Mouse (Mus musculus) lung, embryonic 16.5 days (tissue): ENCODE results near the gene Atp1a4. TPM values are rescaled to one million over a fixed set of nuclear protein-coding genes. Genes with fewer than 3 reads are reported as not detected.

Experiments used
- ATAC-seq: fragments of 200-750 bp; cut with Nextera tagmentation; 2 replicates; pipeline ENCODE4 v1.8.0; 2017; ENCODE audit warnings: low read depth, mild to moderate bottlenecking, moderate library complexity
- H3K27ac ChIP-seq: fragments of 300-500 bp; sonication (generic); 2 replicates; pipeline ENCODE4 v1.5.1; 2014; ENCODE audit warnings: mild to moderate bottlenecking, control low read depth, low read length
- H3K27me3 ChIP-seq: fragments of 300-500 bp; sonication (generic); 2 replicates; pipeline ENCODE4 v1.6.1; 2014; ENCODE audit warnings: low read depth, low read length, mixed read lengths; ENCODE audit not compliant: control insufficient read depth, insufficient read depth
- H3K36me3 ChIP-seq: fragments of 300-500 bp; sonication (generic); 2 replicates; pipeline ENCODE4 v1.6.1; 2014; ENCODE audit warnings: low read length; ENCODE audit not compliant: control insufficient read depth, insufficient read depth
- H3K4me1 ChIP-seq: fragments of 300-500 bp; sonication (generic); replicated peaks from 2 replicates; pipeline ENCODE4 v1.6.1; 2014; ENCODE audit warnings: low read length, mixed read lengths; ENCODE audit not compliant: control insufficient read depth, insufficient read depth
- H3K4me2 ChIP-seq: fragments of 300-500 bp; sonication (generic); 2 replicates; pipeline ENCODE4 v1.6.1; 2014; ENCODE audit warnings: low read depth, low read length, control low read depth
- H3K4me3 ChIP-seq: fragments of 300-500 bp; sonication (generic); 2 replicates; pipeline ENCODE4 v1.5.1; 2014; ENCODE audit warnings: mild to moderate bottlenecking, low read length, control low read depth
- H3K9ac ChIP-seq: fragments of 300-500 bp; sonication (generic); 2 replicates; pipeline ENCODE4 v1.6.1; 2014; ENCODE audit warnings: low read length, control low read depth
- H3K9me3 ChIP-seq: fragments of 300-500 bp; sonication (generic); 2 replicates; pipeline ENCODE4 v1.6.1; 2016; ENCODE audit warnings: low read length; ENCODE audit not compliant: control insufficient read depth
- WGBS: fragments of 180-500 bp; shearing (Covaris S2); extraction: QIAGEN DNeasy Blood & Tissue Kit; methylation state at CpG from one replicate; pipeline ENCODE4 v1.1.7; 2014; 5-methylcytosine and 5-hydroxymethylcytosine counted together
- polyA plus RNA-seq: library from polyadenylated mRNA; unstranded; fragments of >200 nt; fragmentation: Nextera tagmentation; extraction: Ambion mirVana; gene quantifications from 2 replicates; pipeline ENCODE4 v1.2.1, GENCODE M21; 2015

Gene Atp1a4
- polyA plus RNA-seq: not detected in 2 replicates

DNA sequence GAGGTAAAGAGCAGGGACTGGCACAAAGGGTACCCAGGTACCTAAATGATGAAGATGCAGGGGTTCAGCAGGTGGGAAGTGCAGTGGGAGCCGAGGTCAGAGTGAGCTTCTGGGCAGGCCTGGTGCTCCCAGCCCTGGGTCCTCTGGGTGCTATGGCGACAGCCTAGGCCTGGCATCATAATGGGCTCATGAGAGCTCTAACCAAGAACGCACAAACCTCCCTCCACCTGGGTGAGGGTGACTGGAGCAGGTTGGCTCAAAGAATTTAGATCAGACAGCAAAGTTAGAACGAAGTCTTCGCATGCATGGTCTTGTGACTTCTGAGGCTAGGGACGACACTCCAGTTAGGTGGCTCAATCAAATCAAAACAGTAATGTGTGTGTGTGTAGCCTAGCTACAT, at the start of gene Atp1a4:
Gene Atp1a4, minus strand, starts transcription at position 101 of the 400 bp plus-strand sequence.
- Histone ChIP-seq H3K4me1 (no peaks in the 10 kb centered on the region), H3K27ac (no peak within 1 kb of the TSS), H3K4me3 (no peak within 1 kb of the TSS), H3K9me3 (no peaks in the 10 kb centered on the region), H3K36me3 (no peaks in the 10 kb centered on the region), H3K27me3 (no peaks in the 10 kb centered on the region), H3K4me2 (no peak within 1 kb of the TSS), H3K9ac (no peak within 1 kb of the TSS)
- ATAC-seq: no peak
- WGBS: 85% methylated on average over 6 of the region's 6 CpGs

DNA sequence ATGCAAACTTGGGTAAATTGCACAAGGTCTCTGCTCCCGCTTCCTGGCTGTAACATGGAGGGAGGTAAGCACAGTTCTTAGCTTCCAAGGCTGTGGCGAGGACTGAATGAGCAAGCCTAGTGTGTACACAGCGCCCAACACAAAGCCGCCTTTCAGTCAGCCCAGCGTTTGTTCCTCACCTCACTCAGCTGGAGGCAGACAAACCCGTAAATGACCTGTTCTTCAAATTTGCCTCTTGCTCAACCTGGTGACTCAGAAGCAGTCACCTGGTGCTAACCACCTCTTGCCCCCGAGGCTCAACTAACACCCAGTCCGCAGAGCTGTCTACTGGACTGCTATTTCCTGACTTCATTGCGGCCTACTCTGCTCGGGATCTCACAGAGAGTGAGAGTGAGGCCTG, 49.7 kb upstream of the Atp1a4 start:
- Histone ChIP-seq H3K36me3 (no peaks in the 10 kb centered on the region), H3K4me3 (no peak overlapping the region), H3K9me3 (no peaks in the 10 kb centered on the region), H3K27ac (peak overlapping the region; percentile 86), H3K4me1 (peaks cover 22% of the 10 kb centered on the region), H3K9ac (peak overlapping the region; percentile 45), H3K27me3 (no peaks in the 10 kb centered on the region), H3K4me2 (no peak overlapping the region)
- WGBS: 32% methylated on average over 10 of the region's 10 CpGs
- ATAC-seq: peak; percentile 22; the same call in 1 of the 2 replicates

DNA sequence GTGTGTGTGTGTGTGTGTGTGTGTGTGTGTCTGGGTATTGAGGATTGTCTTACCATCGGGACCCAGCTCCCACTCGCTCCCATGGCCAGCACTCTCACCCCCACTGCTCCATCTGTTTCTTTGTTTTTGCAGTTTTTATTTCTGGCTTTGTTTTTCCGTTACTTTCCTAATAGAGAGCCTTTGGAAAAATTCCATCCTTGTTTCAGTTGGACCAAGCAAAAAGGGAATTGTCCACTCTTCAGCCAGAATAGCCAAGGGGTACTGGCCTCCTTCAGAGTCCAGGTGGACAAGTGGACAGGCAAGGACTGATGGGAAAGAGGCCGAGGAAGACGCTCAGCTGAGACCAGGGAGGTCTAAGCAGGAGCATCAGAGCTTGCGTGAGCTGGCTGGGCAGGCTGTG, 48.7 kb upstream of the Atp1a4 start:
- Histone ChIP-seq H3K27ac (0 out of 2 replicates have a peak overlapping the region, but pooled peaks have one; percentile 29), H3K4me1 (peaks cover 19% of the 10 kb centered on the region), H3K9me3 (no peaks in the 10 kb centered on the region), H3K27me3 (no peaks in the 10 kb centered on the region), H3K36me3 (no peaks in the 10 kb centered on the region), H3K4me2 (no peak overlapping the region), H3K4me3 (no peak overlapping the region), H3K9ac (no peak overlapping the region)
- 65% methylated on average over 6 of the region's 6 CpGs for WGBS
- ATAC-seq: no peak

DNA sequence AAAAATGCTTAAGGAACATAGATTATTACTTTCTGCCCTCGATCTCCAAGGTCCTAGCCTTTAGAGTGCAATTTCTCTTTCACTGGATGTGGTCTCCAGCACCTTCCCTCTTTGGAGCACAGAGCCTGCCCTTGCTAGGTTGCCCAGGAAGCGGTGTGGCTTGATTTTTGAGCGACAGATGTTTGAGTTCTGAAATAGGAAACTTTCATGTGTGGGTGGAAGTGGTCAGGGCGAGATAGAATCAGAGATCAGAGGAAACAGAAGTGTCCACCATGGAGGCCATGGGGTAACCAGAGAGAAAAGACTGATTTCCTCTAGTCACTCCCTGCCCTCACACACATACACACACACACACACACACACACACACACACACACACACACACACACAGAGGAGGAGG, 48.0 kb upstream of the Atp1a4 start:
- Histone ChIP-seq H3K4me1 (peaks cover 18% of the 10 kb centered on the region), H3K27ac (no peak overlapping the region), H3K9me3 (no peaks in the 10 kb centered on the region), H3K4me2 (no peak overlapping the region), H3K27me3 (no peaks in the 10 kb centered on the region), H3K4me3 (no peak overlapping the region), H3K36me3 (no peaks in the 10 kb centered on the region), H3K9ac (no peak overlapping the region)
- ATAC-seq: no peak
- 54% methylated on average over 4 of the region's 4 CpGs for WGBS

DNA sequence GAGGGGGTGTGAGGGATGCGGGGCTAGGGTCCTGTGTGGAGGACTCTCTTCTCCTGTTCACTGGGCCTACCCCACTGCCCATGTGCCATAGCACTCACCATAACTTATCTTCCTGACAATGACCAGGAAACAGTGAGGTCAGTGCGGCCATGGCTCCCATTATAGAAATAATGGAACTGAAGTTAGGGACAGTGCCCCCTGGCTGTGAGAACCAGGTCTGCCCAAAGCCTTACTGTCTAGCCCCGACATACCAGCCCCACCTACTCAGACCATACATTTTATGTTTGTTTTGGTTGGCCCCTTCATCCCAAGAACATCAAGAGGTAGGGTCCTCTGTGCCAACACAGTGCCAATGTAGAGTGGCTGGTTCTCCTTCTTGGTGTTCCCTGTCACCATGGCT, 47.4 kb upstream of the Atp1a4 start:
- no peaks in the 10 kb centered on the region for H3K9me3 ChIP-seq
- H3K27me3 ChIP-seq: no peaks in the 10 kb centered on the region
- WGBS: 62% methylated on average over 3 of the region's 3 CpGs
- no peaks in the 10 kb centered on the region for H3K36me3 ChIP-seq
- no peak overlapping the region for H3K4me3 ChIP-seq
- H3K9ac ChIP-seq: no peak overlapping the region
- H3K4me2 ChIP-seq: no peak overlapping the region
- peaks cover 13% of the 10 kb centered on the region for H3K4me1 ChIP-seq
- ATAC-seq: no peak
- H3K27ac ChIP-seq: no peak overlapping the region

DNA sequence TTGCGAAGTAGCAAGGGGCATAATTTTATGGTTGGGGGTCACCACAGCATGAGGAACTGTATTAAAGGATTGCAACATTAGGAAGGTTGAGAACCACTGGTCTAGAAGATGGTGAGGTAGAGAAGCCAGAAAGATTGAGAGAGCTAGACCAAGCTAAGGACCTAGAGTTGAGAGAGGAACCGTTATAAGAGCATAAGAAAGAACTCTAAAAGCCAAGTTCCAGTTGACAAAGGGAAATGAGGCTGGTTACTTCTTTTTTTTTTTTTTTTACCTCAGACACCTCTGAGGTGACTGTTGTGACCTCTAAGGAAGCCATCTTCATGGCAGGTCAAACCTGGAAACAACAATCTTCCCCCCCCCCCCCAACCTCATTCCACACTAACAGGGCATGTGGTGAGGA, 46.9 kb upstream of the Atp1a4 start:
- no peak overlapping the region for H3K27ac ChIP-seq
- WGBS: 83% methylated on average over 2 of the region's 2 CpGs
- peaks cover 8% of the 10 kb centered on the region for H3K4me1 ChIP-seq
- ATAC-seq: no peak
- no peak overlapping the region for H3K4me3 ChIP-seq
- no peaks in the 10 kb centered on the region for H3K36me3 ChIP-seq
- H3K9ac ChIP-seq: no peak overlapping the region
- H3K9me3 ChIP-seq: no peaks in the 10 kb centered on the region
- no peak overlapping the region for H3K4me2 ChIP-seq
- no peaks in the 10 kb centered on the region for H3K27me3 ChIP-seq

DNA sequence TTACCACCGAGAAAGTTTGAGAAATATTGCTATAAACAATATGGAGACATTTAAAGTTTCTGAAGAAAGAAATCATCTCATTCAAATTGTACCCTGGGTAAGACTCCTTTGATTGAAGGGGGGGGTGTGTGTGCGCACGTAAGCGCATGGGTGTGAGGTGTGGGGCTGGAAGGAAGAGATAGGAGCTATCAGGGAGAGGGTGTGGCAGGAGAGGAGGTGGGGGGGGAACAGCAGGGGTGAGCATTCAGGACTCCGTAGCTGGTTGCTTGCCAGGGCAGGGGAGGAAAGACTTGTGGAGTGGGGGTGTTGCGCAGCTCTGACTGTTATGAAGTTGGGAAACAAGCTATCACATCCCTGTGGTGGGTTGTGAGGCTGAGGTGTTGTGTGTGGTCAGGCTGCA, 46.2 kb upstream of the Atp1a4 start:
- no peak overlapping the region for H3K27ac ChIP-seq
- H3K36me3 ChIP-seq: no peaks in the 10 kb centered on the region
- 60% methylated on average over 6 of the region's 6 CpGs for WGBS
- no peak overlapping the region for H3K4me2 ChIP-seq
- H3K9ac ChIP-seq: no peak overlapping the region
- H3K4me1 ChIP-seq: peaks cover 5% of the 10 kb centered on the region; the same call in 1 of the 2 replicates
- no peak for ATAC-seq
- no peaks in the 10 kb centered on the region for H3K9me3 ChIP-seq
- no peaks in the 10 kb centered on the region for H3K27me3 ChIP-seq
- no peak overlapping the region for H3K4me3 ChIP-seq

DNA sequence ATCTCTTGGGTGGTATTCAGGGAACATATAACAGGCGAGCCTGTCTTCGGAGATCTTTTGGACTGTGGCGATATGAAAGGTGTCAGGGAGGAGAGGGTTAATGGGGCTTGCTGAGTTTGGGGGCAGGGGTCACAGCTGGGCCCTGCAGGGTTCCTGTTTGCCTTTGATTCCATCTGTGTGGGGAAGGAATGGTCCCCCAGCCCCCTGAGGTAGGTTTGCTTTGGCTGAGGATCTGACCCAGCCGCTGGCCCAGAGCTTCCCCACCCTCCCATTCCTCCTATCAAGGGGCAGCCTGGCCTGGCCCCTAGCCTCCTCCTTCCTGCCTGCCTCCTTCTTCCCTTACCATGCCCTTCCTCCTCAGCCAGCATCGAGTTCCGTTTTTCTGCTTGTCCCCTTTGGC, 44.6 kb upstream of the Atp1a4 start:
- no peak overlapping the region for H3K4me3 ChIP-seq
- no peaks in the 10 kb centered on the region for H3K9me3 ChIP-seq
- H3K4me1 ChIP-seq: no peaks in the 10 kb centered on the region; the same call in none of the 2 replicates
- no peak overlapping the region for H3K4me2 ChIP-seq
- H3K27ac ChIP-seq: no peak overlapping the region
- no peak overlapping the region for H3K9ac ChIP-seq
- H3K36me3 ChIP-seq: no peaks in the 10 kb centered on the region
- no peaks in the 10 kb centered on the region for H3K27me3 ChIP-seq
- WGBS: 31% methylated on average over 6 of the region's 6 CpGs
- no peak for ATAC-seq

DNA sequence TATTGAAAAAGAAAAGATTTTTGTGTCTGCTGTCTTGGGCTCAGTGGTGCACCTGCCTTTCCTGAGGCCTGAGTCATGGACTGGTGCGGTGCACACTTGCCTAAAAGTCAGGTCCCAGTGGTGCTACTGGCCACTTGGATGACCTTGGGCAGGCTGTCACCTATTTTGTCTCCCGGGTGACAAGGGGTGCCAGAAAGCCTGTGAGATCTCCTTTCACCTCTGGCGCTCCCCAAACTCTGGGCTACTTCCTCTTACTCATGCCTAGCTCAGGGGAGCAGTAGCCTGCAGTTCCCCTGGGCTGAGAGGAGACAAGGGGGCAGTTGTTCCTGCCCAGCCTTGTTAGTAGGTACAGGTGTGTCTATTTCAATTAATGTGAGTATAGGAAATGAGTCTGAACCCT, 44.1 kb upstream of the Atp1a4 start:
- Histone ChIP-seq H3K4me1 (peaks cover 2% of the 10 kb centered on the region), H3K4me2 (no peak overlapping the region), H3K9ac (no peak overlapping the region), H3K27me3 (no peaks in the 10 kb centered on the region), H3K4me3 (no peak overlapping the region), H3K27ac (no peak overlapping the region), H3K9me3 (no peaks in the 10 kb centered on the region), H3K36me3 (no peaks in the 10 kb centered on the region)
- no peak for ATAC-seq
- 58% methylated on average over 3 of the region's 3 CpGs for WGBS

DNA sequence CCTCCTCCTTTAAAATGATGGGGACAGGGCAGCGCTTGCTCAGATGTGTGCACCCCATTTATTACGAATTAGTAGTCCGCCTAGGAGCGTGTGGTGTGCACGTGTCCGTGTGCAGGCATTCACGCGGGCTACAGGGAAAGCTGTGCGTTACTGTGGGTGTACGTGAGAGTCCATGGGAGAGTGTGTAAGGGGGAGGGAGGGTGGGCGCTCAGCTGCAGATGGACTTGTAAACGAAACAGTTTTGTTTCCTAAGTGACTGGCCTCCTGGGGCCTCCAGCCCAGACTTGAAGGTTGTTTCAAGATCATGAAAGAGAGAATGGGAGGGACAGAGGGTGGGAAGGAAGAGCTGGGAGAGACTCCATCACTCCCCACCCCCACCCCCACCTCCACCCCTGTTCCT, 43.0 kb upstream of the Atp1a4 start:
- Histone ChIP-seq H3K27ac (no peak overlapping the region), H3K4me3 (no peak overlapping the region), H3K36me3 (no peaks in the 10 kb centered on the region), H3K4me1 (peaks cover 10% of the 10 kb centered on the region), H3K9ac (no peak overlapping the region), H3K9me3 (no peaks in the 10 kb centered on the region), H3K27me3 (no peaks in the 10 kb centered on the region), H3K4me2 (no peak overlapping the region)
- ATAC-seq: no peak
- WGBS: 53% methylated on average over 12 of the region's 12 CpGs
